Mouse (Mus musculus): ENCODE results near the gene Snai1. TPM values are rescaled to one million over a fixed set of nuclear protein-coding genes. Genes with fewer than 3 reads are reported as not detected.

Gene Snai1
- total RNA-seq, 2 experiments from 2014 or later, result 0.40 TPM

GRCm38 (mm10) chr2:167515688-167516087 is 22.3 kb upstream of the Snai1 start:
- no peak for ATAC-seq (ENCODE audit: poor library complexity, severe bottlenecking)

GRCm38 (mm10) chr2:167519606-167520252 is 18.3 kb upstream of the Snai1 start:
- ATAC-seq (ENCODE audit: poor library complexity, severe bottlenecking), result peak; percentile 33; the same call in 1 of the 2 replicates

DNA sequence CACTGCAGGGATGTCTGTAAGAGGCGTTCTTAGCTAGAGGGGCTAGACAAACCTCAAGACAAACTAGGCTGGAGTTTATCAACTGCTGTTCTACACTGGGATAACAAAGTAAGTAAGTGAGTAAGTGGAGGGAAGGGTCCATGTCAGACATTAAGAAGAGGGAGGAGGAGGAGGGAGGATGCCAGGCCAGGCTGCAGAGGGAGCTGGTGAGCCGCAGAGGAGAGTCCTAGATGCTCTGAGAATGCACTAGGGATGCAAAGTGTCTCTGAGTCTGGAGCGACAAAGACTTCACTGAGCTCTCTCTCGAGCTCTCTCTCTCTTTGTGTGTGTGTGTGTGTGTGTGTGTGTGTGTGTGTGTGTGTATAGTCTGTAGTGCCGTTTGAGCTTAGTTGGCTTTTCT is 9.7 kb upstream of the Snai1 start:
- ATAC-seq (ENCODE audit: poor library complexity, severe bottlenecking), result no peak

- ATAC-seq (ENCODE audit: poor library complexity, severe bottlenecking), result no peak
Measured at GRCm38 (mm10) chr2:167529935-167530513, 8.0 kb upstream of the Snai1 start.

DNA sequence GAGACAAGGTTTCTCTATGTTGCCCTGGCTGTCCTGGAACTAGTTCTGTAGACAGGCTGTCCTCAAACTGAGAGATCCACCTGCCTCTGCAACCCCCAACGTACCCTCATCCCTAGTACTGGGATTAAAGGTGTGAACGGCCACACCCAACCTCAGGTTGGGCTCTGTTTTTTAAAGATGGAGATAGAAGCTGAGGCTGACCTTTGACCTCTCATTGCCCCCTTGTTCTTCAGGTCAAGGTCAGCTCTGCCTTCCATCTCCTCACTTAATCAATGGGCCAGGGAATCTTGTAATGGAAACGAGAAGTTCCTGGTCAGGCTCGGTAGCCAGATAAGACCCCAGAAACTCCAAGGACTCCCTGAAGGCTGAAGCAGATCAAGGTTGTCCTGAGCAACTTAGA is 7.5 kb upstream of the Snai1 start:
- no peak for ATAC-seq (ENCODE audit: poor library complexity, severe bottlenecking)

DNA sequence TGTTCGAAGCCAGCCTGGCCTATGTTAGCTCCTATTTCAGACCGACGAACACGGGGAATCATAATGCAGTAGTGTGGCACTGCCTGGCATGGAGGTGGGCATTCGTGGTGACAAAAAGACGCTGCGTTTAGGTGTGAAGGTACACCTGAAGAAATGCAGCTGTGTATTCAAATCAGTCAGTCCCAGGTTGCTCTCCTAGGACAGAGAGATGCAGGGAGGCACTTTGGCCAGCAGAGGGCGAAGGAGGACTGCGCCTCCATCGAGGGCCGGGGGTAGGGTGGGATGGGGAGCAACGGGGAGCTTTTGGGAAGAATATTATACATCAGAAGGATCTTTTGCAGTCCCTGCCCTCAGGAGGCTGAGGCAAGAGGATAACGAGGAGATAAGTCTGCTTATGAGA is 5.9 kb upstream of the Snai1 start:
- ATAC-seq (ENCODE audit: poor library complexity, severe bottlenecking), result peak; percentile 84

GRCm38 (mm10) chr2:167533880-167534279 is 4.1 kb upstream of the Snai1 start:
- no peak for ATAC-seq (ENCODE audit: poor library complexity, severe bottlenecking)

DNA sequence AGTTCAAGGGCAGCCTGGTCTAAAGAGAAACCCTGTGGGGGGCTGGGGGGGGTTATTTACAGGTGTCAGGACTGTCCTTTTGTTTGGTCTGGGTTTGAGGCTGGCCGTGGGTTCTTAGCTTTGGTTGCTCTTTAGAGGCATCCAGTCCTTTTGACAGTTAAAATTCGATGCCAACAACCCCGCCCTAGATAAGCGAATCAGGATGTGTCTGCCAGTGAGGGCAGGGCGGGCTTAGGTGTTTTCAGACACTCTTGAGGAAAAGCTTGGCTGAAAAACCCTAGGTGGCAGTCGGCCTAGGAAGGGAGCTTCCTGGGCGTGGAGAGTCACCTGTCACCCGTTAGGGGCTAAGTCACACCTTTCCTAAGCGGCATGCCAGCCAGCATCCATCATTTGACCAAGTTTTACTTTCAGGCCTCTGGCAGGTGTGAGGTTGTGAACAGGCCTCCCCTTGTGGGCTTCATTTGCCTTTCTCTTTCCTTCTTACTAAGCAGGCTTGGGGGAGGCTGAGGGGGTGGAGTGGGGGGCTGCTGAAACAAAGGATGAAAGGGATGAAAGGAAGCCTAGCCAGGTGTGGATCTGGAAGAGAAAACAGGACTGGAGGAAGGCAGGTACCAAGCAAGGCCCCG is 1.6 kb upstream of the Snai1 start:
- no peak for ATAC-seq (ENCODE audit: poor library complexity, severe bottlenecking)

DNA sequence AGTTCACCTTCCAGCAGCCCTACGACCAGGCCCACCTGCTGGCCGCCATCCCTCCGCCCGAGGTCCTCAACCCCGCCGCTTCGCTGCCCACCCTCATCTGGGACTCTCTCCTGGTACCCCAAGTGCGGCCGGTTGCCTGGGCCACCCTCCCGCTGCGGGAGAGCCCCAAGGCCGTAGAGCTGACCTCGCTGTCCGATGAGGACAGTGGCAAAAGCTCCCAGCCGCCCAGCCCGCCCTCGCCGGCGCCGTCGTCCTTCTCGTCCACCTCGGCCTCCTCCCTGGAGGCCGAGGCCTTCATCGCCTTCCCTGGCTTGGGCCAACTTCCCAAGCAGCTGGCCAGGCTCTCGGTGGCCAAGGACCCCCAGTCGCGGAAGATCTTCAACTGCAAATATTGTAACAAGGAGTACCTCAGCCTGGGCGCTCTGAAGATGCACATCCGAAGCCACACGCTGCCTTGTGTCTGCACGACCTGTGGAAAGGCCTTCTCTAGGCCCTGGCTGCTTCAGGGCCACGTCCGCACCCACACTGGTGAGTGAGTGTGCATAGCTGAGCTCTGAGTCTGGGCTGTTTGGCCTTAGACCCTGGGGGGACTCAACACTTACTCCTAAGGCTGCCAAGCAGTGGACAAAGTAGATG is 794 bp downstream of the Snai1 start:
- ATAC-seq (ENCODE audit: poor library complexity, severe bottlenecking), result no peak

DNA sequence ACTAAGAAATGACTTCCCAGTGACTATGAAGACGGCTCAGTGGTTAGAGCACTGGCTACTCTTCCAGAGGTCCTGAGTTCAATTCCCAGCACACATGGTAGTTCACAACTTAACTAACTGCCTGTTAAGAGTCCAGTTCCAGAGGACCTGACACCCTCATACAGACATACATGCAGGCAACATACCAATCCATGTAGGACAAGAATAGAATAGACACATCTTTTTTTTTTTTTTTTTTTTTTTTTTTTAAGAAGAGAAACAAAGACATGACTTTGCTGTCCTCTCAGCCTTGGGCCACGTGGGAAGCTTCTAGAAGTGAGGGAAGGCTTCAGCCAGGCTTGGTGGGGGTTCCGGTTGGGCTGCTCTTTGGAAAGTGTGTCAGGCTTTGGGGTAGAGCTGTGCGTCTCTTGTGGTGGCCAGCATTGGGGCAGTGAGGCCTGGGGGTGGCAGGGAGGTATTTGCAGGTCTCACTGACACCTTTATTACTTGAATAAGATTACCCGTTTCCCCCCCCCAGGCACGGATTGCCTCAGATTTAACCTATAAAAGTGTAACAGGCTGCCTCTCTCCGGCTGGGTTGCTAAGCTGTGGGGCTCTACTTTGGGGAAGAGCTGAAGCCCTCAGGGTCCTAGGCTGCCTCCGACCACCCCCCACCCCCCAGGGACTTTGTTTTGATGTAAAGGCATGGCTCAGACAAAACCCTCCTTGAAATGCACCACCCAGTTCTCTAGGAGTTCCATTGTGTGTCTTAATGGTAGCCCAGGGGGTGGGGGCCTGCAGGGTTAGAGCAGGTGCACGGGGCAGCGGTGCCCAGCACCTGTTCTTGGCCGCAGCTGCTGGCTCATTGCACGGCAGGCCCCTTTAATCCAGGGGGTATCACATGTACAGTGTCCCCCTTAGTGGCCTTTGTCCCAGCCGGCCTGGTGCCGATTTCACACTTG is 1.8 kb downstream of the Snai1 start:
- no peak for ATAC-seq (ENCODE audit: poor library complexity, severe bottlenecking)

DNA sequence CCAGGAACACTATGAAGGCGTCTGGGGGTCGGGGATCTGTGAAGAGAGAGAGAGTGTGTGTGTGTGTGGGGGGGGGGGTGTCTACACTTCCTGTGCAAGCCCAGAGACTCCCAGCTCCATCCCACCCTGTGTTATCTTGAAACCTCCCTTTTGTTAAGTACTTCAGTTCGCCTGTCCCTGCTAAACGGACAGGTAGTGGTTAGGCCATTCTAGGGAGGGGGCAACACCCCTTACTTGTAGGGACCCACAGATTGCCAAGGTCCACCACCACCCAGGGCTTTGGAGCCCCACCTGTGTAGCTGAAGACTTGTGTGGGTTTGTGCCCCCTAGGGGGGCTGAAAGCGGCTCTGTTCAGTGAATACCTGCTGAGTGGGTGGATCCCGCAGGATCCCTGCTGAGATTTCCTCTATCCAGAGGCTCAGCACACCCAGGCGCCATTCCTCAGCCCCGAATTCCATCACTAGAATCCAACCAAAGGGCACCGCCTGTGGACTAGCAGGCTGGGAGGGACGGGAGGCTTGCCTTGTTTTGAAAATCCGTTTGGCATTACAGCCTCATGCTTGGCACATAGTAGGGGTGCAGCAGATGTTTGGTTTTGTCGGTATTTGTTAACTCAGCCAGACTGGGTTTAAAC is 2.6 kb downstream of the Snai1 start:
- ATAC-seq (ENCODE audit: poor library complexity, severe bottlenecking), result no peak

GRCm38 (mm10) chr2:167541324-167541723 is 3.3 kb downstream of the Snai1 start:
- ATAC-seq (ENCODE audit: poor library complexity, severe bottlenecking), result no peak

- ATAC-seq (ENCODE audit: poor library complexity, severe bottlenecking), result no peak
Measured at GRCm38 (mm10) chr2:167541761-167542160, 3.8 kb downstream of the Snai1 start.

GRCm38 (mm10) chr2:167542361-167542760 is 4.4 kb downstream of the Snai1 start:
- ATAC-seq (ENCODE audit: poor library complexity, severe bottlenecking), result no peak

DNA sequence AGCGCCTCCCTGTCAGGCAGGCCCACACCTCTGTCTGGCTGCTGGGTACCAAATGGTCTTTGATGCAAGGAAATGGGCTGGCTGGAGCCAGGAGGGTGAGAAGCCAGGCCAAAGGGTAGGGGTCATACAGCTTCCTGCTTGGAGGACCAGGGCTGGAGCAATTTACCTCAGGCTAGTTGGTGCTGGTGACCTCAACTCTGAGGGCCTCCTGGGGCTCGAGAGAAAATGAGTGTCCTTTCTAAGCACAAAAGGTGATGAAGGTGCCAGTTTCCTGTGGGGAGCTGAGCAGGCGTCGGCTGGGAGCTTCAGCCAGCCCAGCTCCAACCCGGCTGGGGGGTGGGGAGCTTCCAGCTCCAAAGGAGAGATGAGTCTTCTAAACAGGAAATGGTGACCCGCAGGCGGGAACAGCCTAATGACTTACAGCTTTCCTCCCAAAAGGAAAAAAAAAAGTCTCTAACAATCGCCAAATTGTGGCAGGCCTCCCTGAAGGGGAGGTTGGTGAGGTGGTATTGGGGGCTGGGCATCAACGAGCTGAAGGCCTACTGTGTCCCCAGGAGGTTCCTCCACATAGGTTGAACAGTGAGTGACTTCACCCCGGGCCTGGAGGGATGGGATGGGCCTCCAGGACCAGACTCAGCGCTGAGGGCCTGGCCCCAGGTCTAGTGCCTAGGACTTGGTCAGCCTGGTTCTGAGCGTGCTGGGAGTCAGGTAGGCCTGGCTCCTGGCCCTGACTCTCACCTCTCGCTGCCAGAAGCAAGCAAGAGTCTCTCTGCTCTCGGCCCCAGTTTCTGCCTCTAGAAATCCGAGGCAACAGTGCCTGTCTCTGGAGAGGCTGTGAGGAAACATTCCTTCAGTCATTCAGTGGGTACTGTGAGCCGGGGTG is 5.4 kb downstream of the Snai1 start:
- ATAC-seq (ENCODE audit: poor library complexity, severe bottlenecking), result no peak

GRCm38 (mm10) chr2:167544004-167544356 is 6.0 kb downstream of the Snai1 start:
- no peak for ATAC-seq (ENCODE audit: poor library complexity, severe bottlenecking)

- ATAC-seq (ENCODE audit: poor library complexity, severe bottlenecking), result no peak
Measured at GRCm38 (mm10) chr2:167544456-167544855, 6.5 kb downstream of the Snai1 start.

DNA sequence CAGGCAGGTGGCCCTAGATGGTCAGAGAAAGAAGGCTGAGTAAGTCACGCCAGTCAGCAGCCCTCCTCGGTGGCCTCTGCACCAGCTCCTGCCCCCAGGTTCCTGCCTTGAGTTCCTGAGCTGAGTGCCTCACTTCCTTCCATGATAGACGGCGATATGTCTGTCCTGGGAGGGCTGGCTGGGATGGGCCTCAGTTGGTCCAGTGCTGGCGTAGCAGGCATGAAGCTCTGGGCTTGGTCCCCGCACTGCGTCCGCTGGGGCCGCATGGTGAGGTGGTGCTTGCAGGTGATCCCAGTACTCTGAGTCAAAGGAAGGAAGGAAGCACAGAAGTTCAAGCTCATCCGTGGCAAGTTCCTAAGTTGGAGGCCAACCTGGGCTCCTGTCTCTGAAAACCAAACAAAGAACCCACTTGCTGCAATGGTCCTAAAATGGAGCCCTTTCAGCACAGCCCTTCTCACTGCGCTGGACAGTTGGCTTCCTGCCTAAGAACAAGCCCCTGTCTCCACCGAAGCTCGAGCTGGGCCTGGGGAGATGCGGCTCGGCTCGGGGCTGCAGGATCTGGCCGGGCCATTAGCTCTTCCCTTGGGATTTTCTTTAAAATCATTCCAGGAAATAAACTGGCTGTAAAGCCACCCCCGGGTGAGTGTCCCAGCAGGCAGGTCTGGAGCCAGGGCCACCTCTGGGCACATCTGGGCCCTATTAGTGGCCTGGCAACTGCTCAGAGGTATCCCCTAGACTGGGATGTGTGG is 8.6 kb downstream of the Snai1 start:
- ATAC-seq (ENCODE audit: poor library complexity, severe bottlenecking), result no peak

DNA sequence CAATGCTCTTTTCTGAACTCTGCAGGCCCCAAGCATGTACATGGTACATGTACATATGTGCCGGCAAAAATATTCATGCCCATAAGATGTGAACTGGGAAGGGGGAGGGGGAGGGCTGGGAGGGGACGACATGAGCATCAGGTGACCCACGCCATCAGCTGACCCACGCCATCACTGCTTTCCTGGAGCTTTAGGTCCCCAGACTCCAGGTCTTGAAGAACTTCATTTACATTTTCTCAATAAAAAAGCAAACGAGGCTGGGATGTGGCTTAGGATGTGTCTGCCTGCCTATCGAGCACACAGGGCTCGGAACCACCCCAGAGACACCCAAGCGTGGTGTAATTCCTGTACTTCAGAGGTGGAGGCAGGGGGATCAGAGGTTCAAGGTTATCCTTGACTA is 9.4 kb downstream of the Snai1 start:
- no peak for ATAC-seq (ENCODE audit: poor library complexity, severe bottlenecking)

Data from megakaryocyte, adult 5-6 weeks (primary cell).